Mouse (Mus musculus): ENCODE results near the gene Camkmt.

DNA sequence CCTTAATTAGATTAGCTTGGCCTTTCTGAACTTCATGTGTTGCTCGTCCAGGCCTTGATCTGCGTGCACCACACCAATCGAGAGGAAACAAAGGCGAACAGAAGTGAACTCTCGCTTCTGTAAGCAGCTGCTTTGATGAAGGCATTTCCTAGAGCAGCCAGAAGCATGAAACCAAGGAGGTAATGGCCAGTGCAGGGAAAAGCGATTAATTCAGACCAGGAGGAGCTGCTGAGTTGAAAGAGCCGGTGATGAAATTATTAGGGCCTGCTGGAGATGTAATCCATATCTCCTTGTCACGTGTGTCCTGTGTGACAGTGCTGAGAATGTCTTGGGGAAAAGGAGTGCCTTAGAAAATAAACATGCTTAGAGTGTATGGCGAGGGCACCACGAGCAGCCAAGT lies 228.0 kb downstream of the Camkmt start:
- TF ChIP-seq CTCF (IDR thresholded peaks at IDR 0.05; ENCODE audit: low read depth) (no peak), EP300 (IDR thresholded peaks at IDR 0.05; ENCODE audit: low read depth) (no peak)
